Mouse (Mus musculus) neutrophil, adult 59 days (primary cell): ENCODE data around the gene Ctnnbip1. TPM values are rescaled to one million over a fixed set of nuclear protein-coding genes. Genes with fewer than 3 reads are reported as not detected.

Experiments used
- total RNA-seq, 2 experiments: library from RNA; stranded (reverse); gene quantifications; 1 replicate in 1 of 2; 2 replicates in 1 of 2; pipeline ENCODE4 v1.2.4; 2023

The Ctnnbip1 gene
- total RNA-seq, result 10 to 100 TPM in 1 of 2 experiments, 1 to 10 TPM in 1; 9.4 to 11.1 TPM

DNA sequence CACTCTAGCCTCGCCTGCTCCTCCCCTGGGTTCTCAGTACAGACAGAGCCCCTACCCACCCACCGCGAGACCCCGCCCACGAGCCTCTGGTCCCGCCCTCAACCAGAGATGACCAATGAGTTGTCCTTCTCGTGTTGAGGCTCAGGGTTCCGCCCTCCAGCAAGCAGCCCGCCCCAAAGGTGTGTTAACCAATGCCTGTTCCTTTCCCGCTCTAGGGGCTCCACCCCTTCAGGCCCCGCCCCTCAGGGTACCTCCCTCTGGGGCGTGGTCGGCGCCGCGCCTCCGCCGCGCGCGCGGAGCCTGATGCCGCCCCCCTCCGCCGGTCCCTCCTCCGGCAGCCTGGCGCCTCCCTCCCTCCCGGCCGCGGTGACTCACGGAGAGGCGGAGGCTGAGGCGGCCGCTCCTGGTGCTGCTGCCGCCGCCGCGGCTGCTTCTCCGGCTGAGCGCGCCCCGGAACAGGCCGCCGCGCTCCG is at the start of gene Ctnnbip1:
Gene Ctnnbip1, plus strand, starts transcription at position 369 of the 473 bp plus-strand sequence.

DNA sequence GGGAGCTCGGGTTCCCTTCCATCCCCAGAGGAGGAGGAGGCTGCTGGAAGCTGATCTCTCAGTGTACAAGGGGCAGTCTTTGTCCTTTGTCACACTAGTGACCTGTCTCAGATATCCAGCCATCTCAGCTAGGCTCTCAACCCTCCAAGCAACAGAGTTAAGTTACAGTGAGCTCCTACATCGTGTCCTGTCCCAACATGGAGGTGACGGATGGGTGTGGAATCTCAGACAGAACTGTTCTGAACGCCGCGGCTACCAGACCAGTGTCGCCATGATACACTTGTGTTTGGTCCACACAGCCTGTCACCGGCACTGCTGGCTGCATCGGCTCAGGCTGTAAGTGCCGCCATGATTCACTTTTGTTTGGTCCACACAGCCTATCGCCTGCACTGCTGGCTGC is 41.0 kb upstream of the Ctnnbip1 start, which contains the start of gene Tmem274:
Gene Tmem274, plus strand, starts transcription at position 301 of the 400 bp plus-strand sequence.

DNA sequence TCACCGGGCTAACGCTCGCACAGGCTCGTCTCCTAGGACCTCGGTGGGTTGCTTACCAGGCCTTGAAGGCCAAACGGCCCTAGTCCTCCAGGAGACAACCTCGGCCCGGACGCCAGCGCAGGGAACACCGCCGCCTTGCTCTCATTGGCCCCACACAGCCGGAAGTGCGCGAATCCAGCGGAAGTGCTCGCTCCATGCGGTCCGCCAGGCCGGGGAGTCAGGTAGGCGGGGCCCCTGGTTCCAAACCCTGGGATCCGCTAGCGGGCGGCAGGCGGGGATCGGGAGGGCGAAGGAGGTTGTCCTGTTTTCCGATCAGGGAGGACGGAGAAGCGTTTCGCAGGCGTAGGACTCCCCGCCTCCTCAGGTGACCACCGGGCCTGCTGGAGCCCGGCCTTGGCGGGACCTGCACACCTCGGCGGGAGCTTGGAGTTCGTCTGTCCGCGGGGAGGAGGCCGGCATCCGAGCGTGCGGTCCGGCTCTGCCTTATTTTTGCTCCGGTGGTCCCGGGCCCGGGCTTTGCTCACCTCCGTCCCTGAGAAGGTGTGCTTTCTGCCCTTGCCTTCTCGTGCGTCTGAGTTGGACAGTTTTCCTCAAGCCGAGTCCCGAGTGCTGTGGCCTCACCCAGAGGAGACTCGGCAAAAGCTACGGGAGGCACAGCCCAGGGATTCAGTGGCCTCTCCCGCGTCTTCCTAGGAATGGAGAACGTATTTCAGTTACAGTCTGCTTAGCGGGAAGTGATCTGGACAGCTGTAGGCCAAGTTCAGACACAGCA is 32.8 kb upstream of the Ctnnbip1 start, which contains the start of the genes Nmnat1 and Lzic:
Gene Nmnat1, minus strand, starts transcription at position 150 of the 772 bp plus-strand sequence.
Gene Lzic, plus strand, starts transcription at position 177 of the 772 bp plus-strand sequence.

DNA sequence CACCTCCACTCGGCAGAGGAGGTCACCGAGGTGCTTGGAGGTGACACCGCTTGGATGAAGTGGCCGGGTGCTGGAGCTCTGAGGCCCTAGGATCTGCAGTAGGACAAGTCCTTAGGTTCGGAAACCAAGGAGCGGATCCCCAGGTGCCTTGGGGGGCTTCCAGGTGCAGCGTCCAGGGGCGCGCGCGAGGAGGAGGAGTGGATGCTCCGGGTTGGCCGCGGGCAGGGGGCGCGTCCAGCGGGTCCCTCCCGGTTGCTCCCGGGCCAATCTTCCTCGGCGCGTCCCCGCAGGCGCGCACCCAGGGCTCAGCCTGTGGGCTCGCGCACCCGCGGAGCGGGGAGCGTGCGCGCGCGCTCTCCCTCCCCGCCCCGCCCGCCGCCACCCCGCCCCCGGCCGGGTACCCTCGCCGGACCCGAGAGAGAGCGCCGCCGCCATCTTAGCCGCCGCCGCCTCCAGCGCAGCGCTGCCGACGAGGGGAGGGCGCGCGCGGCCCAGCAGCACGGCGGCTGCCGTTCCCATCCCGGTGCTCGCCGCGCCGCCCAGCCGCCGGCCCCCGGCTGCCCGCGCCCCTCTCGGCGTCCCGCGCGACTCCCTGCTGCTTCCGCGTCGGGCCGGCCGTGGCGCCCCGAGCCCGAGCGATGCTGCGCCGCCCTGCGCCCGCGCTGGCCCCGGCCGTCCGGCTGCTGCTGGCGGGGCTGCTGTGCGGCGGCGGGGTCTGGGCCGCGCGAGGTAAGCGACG is 68.2 kb downstream of the Ctnnbip1 start, which contains the start of gene Clstn1:
Gene Clstn1, plus strand, starts transcription at position 425 of the 739 bp plus-strand sequence.

Other genes starting within 250 kb of the Ctnnbip1 start
- 10 to 100 TPM; 59.8 to 61.1 TPM for gene Kif1b, start 210.5 kb upstream of the Ctnnbip1 start, total RNA-seq
- 10 to 100 TPM; 45.8 to 54.5 TPM for gene Ube4b, start 91.5 kb upstream of the Ctnnbip1 start, total RNA-seq
- gene Rbp7, start 63.3 kb upstream of the Ctnnbip1 start, total RNA-seq, result not detected
- gene Tmem274, start 40.9 kb upstream of the Ctnnbip1 start, total RNA-seq, result not detected
- 1 to 10 TPM; 2.4 to 2.5 TPM for gene Nmnat1, start 33.0 kb upstream of the Ctnnbip1 start, total RNA-seq
- gene Lzic, start 33.0 kb upstream of the Ctnnbip1 start, total RNA-seq, result 10 to 100 TPM; 21.4 to 22.4 TPM
- 1 to 10 TPM; 1.3 to 1.9 TPM for gene Clstn1, start 68.2 kb downstream of the Ctnnbip1 start, total RNA-seq
- 100 to 1,000 TPM; 193 TPM for gene Pik3cd, start 184.3 kb downstream of the Ctnnbip1 start, total RNA-seq
- 1 to 10 TPM; 4.1 to 4.5 TPM for gene Tmem201, start 219.8 kb downstream of the Ctnnbip1 start, total RNA-seq